Mouse (Mus musculus): ENCODE data around the gene Btbd9. TPM values are rescaled to one million over a fixed set of nuclear protein-coding genes. Genes with fewer than 3 reads are reported as not detected.

The Btbd9 gene
- total and polyA plus RNA-seq, 2 experiments: 12.7 to 12.8 TPM

- H3K79me2 ChIP-seq (ENCODE audit: control insufficient read depth, insufficient read depth, low read length): peaks cover 29% of the 10 kb centered on the region
- peaks cover 2% of the 10 kb centered on the region for H3K4me1 ChIP-seq (ENCODE audit: control insufficient read depth, insufficient read depth, low read length)
- H3K9ac ChIP-seq (ENCODE audit: low read depth, low read length): no peak overlapping the region
- DNase-seq (ENCODE audit: extremely low read depth, low read depth, low spot score): no peak
- no peak overlapping the region for H3K27ac ChIP-seq (replicated peaks; ENCODE audit: insufficient read depth, low read depth, low read length)
- TF ChIP-seq POLR2A (IDR thresholded peaks at IDR 0.05; ENCODE audit: extremely low read depth, insufficient read depth, low read length) (no peak), CTCF (IDR thresholded peaks at IDR 0.05; ENCODE audit: low read depth, low read length) (no peak)
- 85% methylated on average over 4 of the region's 4 CpGs for WGBS
- no peaks in the 10 kb centered on the region for H3K27me3 ChIP-seq (ENCODE audit: control insufficient read depth, insufficient read depth, low read length)
- no peaks in the 10 kb centered on the region for H3K36me3 ChIP-seq (ENCODE audit: control insufficient read depth, insufficient read depth, low read length)
- H3K4me3 ChIP-seq (ENCODE audit: insufficient read depth, low read depth, low read length): no peak overlapping the region
Observed at GRCm38 (mm10) chr17:30553027-30553937, 23.0 kb downstream of the Btbd9 start.

DNA sequence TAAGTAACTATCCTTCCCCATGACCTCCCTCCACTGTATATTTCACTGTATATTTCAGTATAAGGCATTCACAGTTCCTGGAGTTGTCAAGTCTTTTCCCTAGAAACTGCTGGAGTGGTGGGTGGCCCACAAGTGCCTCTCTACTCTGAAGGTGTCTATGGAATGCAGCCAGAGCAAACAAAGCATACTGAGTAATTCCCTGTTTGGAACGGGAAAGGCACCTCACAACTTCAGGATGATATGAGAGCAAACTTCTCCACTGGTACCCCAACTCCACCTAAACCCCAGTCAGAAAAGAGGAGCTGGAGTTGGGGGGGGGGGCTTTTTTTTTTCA is 25.5 kb downstream of the Btbd9 start:
- no peak for TF ChIP-seq CTCF (IDR thresholded peaks at IDR 0.05; ENCODE audit: low read depth, low read length)
- no peak for TF ChIP-seq POLR2A (IDR thresholded peaks at IDR 0.05; ENCODE audit: extremely low read depth, insufficient read depth, low read length)
- 9% methylated on average over 1 of the region's 1 CpGs for WGBS
- DNase-seq (ENCODE audit: extremely low read depth, low read depth, low spot score): no peak

GRCm38 (mm10) chr17:30549899-30550773 is 26.2 kb downstream of the Btbd9 start:
- peak; percentile 47 for DNase-seq (ENCODE audit: extremely low read depth, low read depth, low spot score)
- 48% methylated on average over 9 of the region's 9 CpGs for WGBS
- H3K4me1 ChIP-seq (ENCODE audit: control insufficient read depth, insufficient read depth, low read length): peaks cover 2% of the 10 kb centered on the region

More for the DNA sequence above, 25.5 kb downstream of the Btbd9 start:
- Histone ChIP-seq H3K79me2 (ENCODE audit: control insufficient read depth, insufficient read depth, low read length) (peaks cover 19% of the 10 kb centered on the region), H3K9ac (ENCODE audit: low read depth, low read length) (no peak overlapping the region), H3K4me3 (ENCODE audit: insufficient read depth, low read depth, low read length) (no peak overlapping the region), H3K27ac (replicated peaks; ENCODE audit: insufficient read depth, low read depth, low read length) (no peak overlapping the region), H3K4me1 (ENCODE audit: control insufficient read depth, insufficient read depth, low read length) (peaks cover 2% of the 10 kb centered on the region), H3K36me3 (ENCODE audit: control insufficient read depth, insufficient read depth, low read length) (no peaks in the 10 kb centered on the region), H3K27me3 (ENCODE audit: control insufficient read depth, insufficient read depth, low read length) (no peaks in the 10 kb centered on the region)

DNA sequence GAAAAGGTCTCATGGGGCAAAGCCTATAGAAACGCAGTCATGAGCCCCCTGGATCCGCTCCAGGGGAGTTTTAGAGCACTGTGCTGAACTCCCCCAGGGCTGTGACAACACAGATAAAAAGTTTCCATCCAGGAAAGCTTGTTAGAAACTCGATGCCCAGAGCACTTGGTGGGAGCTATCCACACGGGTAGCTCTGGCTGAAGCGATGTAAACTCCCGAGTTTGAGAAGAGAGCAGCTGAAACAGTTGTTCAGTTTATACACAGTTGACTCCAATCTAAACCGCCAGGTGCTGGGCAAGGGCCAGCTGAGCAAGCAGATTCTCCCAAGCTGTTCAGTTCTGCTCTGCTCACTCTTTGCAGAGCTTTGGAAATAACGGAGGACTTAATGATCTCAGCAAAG is 37.2 kb downstream of the Btbd9 start:
- TF ChIP-seq POLR2A (IDR thresholded peaks at IDR 0.05; ENCODE audit: extremely low read depth, insufficient read depth, low read length): no peak
- no peak; the same call in 1 of the 2 replicates for TF ChIP-seq CTCF (IDR thresholded peaks at IDR 0.05; ENCODE audit: low read depth, low read length)
- DNase-seq (ENCODE audit: extremely low read depth, low read depth, low spot score): no peak
- Histone ChIP-seq H3K79me2 (ENCODE audit: control insufficient read depth, insufficient read depth, low read length) (peaks cover 5% of the 10 kb centered on the region; the same call in 1 of the 2 replicates), H3K9ac (ENCODE audit: low read depth, low read length) (no peak overlapping the region), H3K36me3 (ENCODE audit: control insufficient read depth, insufficient read depth, low read length) (no peaks in the 10 kb centered on the region), H3K27me3 (ENCODE audit: control insufficient read depth, insufficient read depth, low read length) (no peaks in the 10 kb centered on the region), H3K4me3 (ENCODE audit: insufficient read depth, low read depth, low read length) (no peak overlapping the region), H3K27ac (replicated peaks; ENCODE audit: insufficient read depth, low read depth, low read length) (no peak overlapping the region), H3K4me1 (ENCODE audit: control insufficient read depth, insufficient read depth, low read length) (no peaks in the 10 kb centered on the region; the same call in 1 of the 2 replicates)
- 29% methylated on average over 8 of the region's 8 CpGs for WGBS

More at GRCm38 (mm10) chr17:30549899-30550773, 26.2 kb downstream of the Btbd9 start:
- Histone ChIP-seq H3K4me3 (ENCODE audit: insufficient read depth, low read depth, low read length) (no peak overlapping the region), H3K79me2 (ENCODE audit: control insufficient read depth, insufficient read depth, low read length) (peaks cover 16% of the 10 kb centered on the region; the same call in 1 of the 2 replicates), H3K27me3 (ENCODE audit: control insufficient read depth, insufficient read depth, low read length) (no peaks in the 10 kb centered on the region), H3K9ac (ENCODE audit: low read depth, low read length) (no peak overlapping the region), H3K36me3 (ENCODE audit: control insufficient read depth, insufficient read depth, low read length) (no peaks in the 10 kb centered on the region), H3K27ac (replicated peaks; ENCODE audit: insufficient read depth, low read depth, low read length) (0 out of 2 replicates have a peak overlapping the region, but pooled peaks have one; percentile 0)
- TF ChIP-seq CTCF (IDR thresholded peaks at IDR 0.05; ENCODE audit: low read depth, low read length) (no peak), POLR2A (IDR thresholded peaks at IDR 0.05; ENCODE audit: extremely low read depth, insufficient read depth, low read length) (no peak)

DNA sequence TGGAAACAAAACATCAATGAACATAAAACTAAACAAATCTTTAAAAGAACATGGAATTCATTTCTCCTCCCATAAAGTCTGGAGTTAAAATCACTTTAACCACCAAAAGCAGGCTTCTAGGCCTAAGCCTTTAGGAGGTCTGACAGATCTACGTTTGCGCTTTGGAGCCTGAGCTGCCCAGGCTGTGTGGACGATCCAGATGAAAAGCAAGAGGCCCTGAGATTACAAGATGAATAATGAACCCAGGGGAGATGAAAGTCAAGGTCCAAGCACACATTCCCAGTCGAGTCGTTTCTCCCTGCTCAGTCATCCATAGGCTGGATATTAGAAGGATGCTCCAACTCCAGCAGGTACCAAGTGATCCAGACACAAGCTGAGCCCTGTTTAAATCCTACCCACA is 39.6 kb downstream of the Btbd9 start:
- Histone ChIP-seq H3K9ac (ENCODE audit: low read depth, low read length) (no peak overlapping the region), H3K4me3 (ENCODE audit: insufficient read depth, low read depth, low read length) (no peak overlapping the region), H3K4me1 (ENCODE audit: control insufficient read depth, insufficient read depth, low read length) (no peaks in the 10 kb centered on the region), H3K36me3 (ENCODE audit: control insufficient read depth, insufficient read depth, low read length) (no peaks in the 10 kb centered on the region), H3K79me2 (ENCODE audit: control insufficient read depth, insufficient read depth, low read length) (peaks cover 3% of the 10 kb centered on the region; the same call in 1 of the 2 replicates), H3K27ac (replicated peaks; ENCODE audit: insufficient read depth, low read depth, low read length) (no peak overlapping the region), H3K27me3 (ENCODE audit: control insufficient read depth, insufficient read depth, low read length) (no peaks in the 10 kb centered on the region)
- TF ChIP-seq POLR2A (IDR thresholded peaks at IDR 0.05; ENCODE audit: extremely low read depth, insufficient read depth, low read length) (no peak), CTCF (IDR thresholded peaks at IDR 0.05; ENCODE audit: low read depth, low read length) (no peak)
- WGBS: 90% methylated on average over 5 of the region's 5 CpGs
- no peak for DNase-seq (ENCODE audit: extremely low read depth, low read depth, low spot score)
